Mouse (Mus musculus) ovary, postnatal 36 days (tissue): ENCODE measurements at regions not wholly inside any gene's neighbourhood (a gene's known extent, or its start where the extent isn't known, plus 50 kb on each side); places are given as distances from the start of the nearest gene placed in this dataset.

Experiments
- DNase-seq: peaks from one replicate; pipeline ENCODE4 v3.0.0; 2022; ENCODE audit warnings: low spot score, mixed read lengths

GRCm38 (mm10) chr3:128113209-128113608, 217.1 kb upstream of the Fam241a start:
- DNase-seq, result no peak

- DNase-seq, result no peak
Observed at GRCm38 (mm10) chr3:128110406-128110805, 214.3 kb upstream of the Fam241a start.

- no peak for DNase-seq
Observed at GRCm38 (mm10) chr3:128104516-128104915, 208.4 kb upstream of the Fam241a start.

- no peak for DNase-seq
Observed at GRCm38 (mm10) chr3:128093046-128093445, 196.9 kb upstream of the Fam241a start.

- DNase-seq, result peak; percentile 8
Observed at GRCm38 (mm10) chr3:128088207-128088606, 192.1 kb upstream of the Fam241a start.

GRCm38 (mm10) chr3:128087163-128087562, 191.0 kb upstream of the Fam241a start:
- no peak for DNase-seq

GRCm38 (mm10) chr3:128082463-128082862, 186.3 kb upstream of the Fam241a start:
- DNase-seq, result no peak

- no peak for DNase-seq
Observed at GRCm38 (mm10) chr3:128081430-128081829, 185.3 kb upstream of the Fam241a start.

GRCm38 (mm10) chr3:128067861-128068260, 171.7 kb upstream of the Fam241a start:
- no peak for DNase-seq

- DNase-seq, result no peak
Observed at GRCm38 (mm10) chr3:128054031-128054430, 157.9 kb upstream of the Fam241a start.

- DNase-seq, result no peak
Observed at GRCm38 (mm10) chr3:128043709-128044108, 147.6 kb upstream of the Fam241a start.

GRCm38 (mm10) chr3:128040407-128041115, 144.4 kb upstream of the Fam241a start:
- DNase-seq, result no peak

GRCm38 (mm10) chr3:128039185-128039584, 143.1 kb upstream of the Fam241a start:
- DNase-seq, result no peak

- no peak for DNase-seq
Observed at GRCm38 (mm10) chr3:128036538-128036937, 140.4 kb upstream of the Fam241a start.

- DNase-seq, result no peak
Observed at GRCm38 (mm10) chr3:128030352-128030751, 134.2 kb upstream of the Fam241a start.

GRCm38 (mm10) chr3:128029565-128029915, 133.4 kb upstream of the Fam241a start:
- DNase-seq, result no peak

- no peak for DNase-seq
Observed at GRCm38 (mm10) chr3:128028856-128029564, 132.9 kb upstream of the Fam241a start.

- DNase-seq, result no peak
Observed at GRCm38 (mm10) chr3:128024856-128025255, 128.7 kb upstream of the Fam241a start.

- no peak for DNase-seq
Observed at GRCm38 (mm10) chr3:128014909-128015308, 118.8 kb upstream of the Fam241a start.

GRCm38 (mm10) chr3:128002905-128003641, 106.9 kb upstream of the Fam241a start:
- DNase-seq, result no peak

- DNase-seq, result peak; percentile 4
Observed at GRCm38 (mm10) chr3:128001924-128002501, 105.9 kb upstream of the Fam241a start.

- DNase-seq, result no peak
Observed at GRCm38 (mm10) chr3:127995678-127996077, 99.6 kb upstream of the Fam241a start.

- no peak for DNase-seq
Observed at GRCm38 (mm10) chr3:127987583-127987982, 91.5 kb upstream of the Fam241a start.
